In the genomic region with DNA sequence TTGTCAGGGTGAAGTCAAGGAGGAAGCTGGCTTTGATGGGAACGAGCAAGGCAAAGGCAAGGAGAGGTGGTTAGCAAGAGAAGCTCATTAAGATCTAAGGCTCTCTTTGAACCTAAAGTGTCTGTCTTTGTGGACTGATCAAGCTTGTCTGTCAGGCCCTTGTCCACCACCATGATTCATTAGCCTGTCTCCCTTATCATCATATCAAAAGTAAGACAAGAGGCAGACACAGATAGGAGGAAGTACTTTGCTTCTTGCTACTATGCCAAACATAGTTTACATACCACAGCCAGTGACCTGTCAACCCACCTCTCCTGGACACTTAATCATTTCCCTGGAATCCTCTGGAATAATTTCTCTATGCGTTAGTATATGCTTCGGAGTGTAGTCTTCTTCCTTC, we compare ENCODE assay signal across 15 mouse cellular contexts.
"Had no signal": no experiment of that assay in that cellular context is flagged by ENCODE, and none has a peak within 500 bp of the region (broad histone marks: within the 10 kb centered on the region; RNA-seq: fewer than 3 reads in every experiment).

No protein-coding gene starts in this region.

- H3K9me3 ChIP-seq: limb, embryonic 13.5 days; midbrain, embryonic 10.5 days; neural tube, embryonic 15.5 days had no signal

- H3K4me1 ChIP-seq: neural tube, embryonic 15.5 days had no signal

- H3K36me3 ChIP-seq: limb, embryonic 13.5 days; midbrain, embryonic 10.5 days; neural tube, embryonic 15.5 days had no signal

- H3K9ac ChIP-seq: limb, embryonic 13.5 days; liver, embryonic 14.5 days; neural tube, embryonic 15.5 days had no signal

- H3K4me3 ChIP-seq: layer of hippocampus, adult 2 months; limb, embryonic 13.5 days; midbrain, embryonic 10.5 days; myocyte; neural tube, embryonic 15.5 days had no signal

- H3K4me2 ChIP-seq: limb, embryonic 13.5 days; neural tube, embryonic 15.5 days had no signal

- H3K27ac ChIP-seq: kidney, postnatal 0 days; layer of hippocampus, adult 2 months; limb, embryonic 13.5 days; liver, embryonic 14.5 days; midbrain, embryonic 10.5 days; neural tube, embryonic 15.5 days; stomach, postnatal 0 days had no signal

- DNase-seq: kidney, postnatal 4 days; left cerebral cortex, postnatal 4 days; lung, adult 18-20 months; lung, postnatal 4 days; midbrain, embryonic 14.5 days; thymus, adult 18-20 months; thymus, postnatal 14 days had no signal

- H3K27me3 ChIP-seq: neural tube, embryonic 15.5 days had no signal
